Mouse (Mus musculus): ENCODE data around the gene Bpifb5. TPM values are rescaled to one million over a fixed set of nuclear protein-coding genes. Genes with fewer than 3 reads are reported as not detected.

The Bpifb5 gene
- polyA plus RNA-seq, 1 experiment: not detected

Other genes with a start within 250 kb of the Bpifb5 start
- gene Bpifa6, start 248.8 kb upstream of the Bpifb5 start, polyA plus RNA-seq (2012; rRNA removed): not detected in 2 replicates
- gene Bpifa2, start 215.5 kb upstream of the Bpifb5 start, polyA plus RNA-seq (2012; rRNA removed): not detected in 2 replicates
- gene Bpifa3, start 93.4 kb upstream of the Bpifb5 start, polyA plus RNA-seq (2012; rRNA removed): not detected in 2 replicates
- not detected in 2 replicates for gene Bpifa1, start 80.9 kb upstream of the Bpifb5 start, polyA plus RNA-seq (2012; rRNA removed)
- not detected in 2 replicates for gene Bpifa5, start 61.1 kb upstream of the Bpifb5 start, polyA plus RNA-seq (2012; rRNA removed)
- gene Bpifb1, start 32.9 kb upstream of the Bpifb5 start, polyA plus RNA-seq (2012; rRNA removed): 2.7 TPM in 1 of 2 replicates, not detected in the other
- not detected in 2 replicates for gene Bpifb9a, start 34.1 kb downstream of the Bpifb5 start, polyA plus RNA-seq (2012; rRNA removed)
- not detected in 2 replicates for gene Bpifb9b, start 83.5 kb downstream of the Bpifb5 start, polyA plus RNA-seq (2012; rRNA removed)
- gene Cdk5rap1, start 149.3 kb downstream of the Bpifb5 start, polyA plus RNA-seq (2012; rRNA removed): 3.2 and 5.4 TPM in 2 replicates
- 12.0 and 27.5 TPM in 2 replicates for gene Snta1, start 184.4 kb downstream of the Bpifb5 start, polyA plus RNA-seq (2012; rRNA removed)
- 3.6 and 9.8 TPM in 2 replicates for gene Cbfa2t2, start 212.7 kb downstream of the Bpifb5 start, polyA plus RNA-seq (2012; rRNA removed)

Measured in small intestine, adult 2 months (tissue).